In genomic region chr5:121828491-121829432, GRCm38 (mm10) we compare ENCODE assay signal across 8 mouse cellular contexts. TPM values are rescaled to one million over a fixed set of nuclear protein-coding genes. Genes with fewer than 3 reads are reported as not detected.
A peak's percentile ranks its signal among the peaks of the same experiment; 100 is the strongest.
DNase-seq lines count a peak whose midpoint lies in the region; ATAC-seq lines count a peak whose summit lies in the region.

No protein-coding gene starts in this region.

- peak; percentile 53 for ATAC-seq in kidney, embryonic 15.5 days (replicated peaks; ENCODE audit: low FRiP score)
- ATAC-seq in embryonic facial prominence, embryonic 13.5 days (ENCODE audit: insufficient number of reproducible peaks, insufficient read depth, low FRiP score, low TSS enrichment, low read depth), result no peak
- no peak for ATAC-seq in limb, embryonic 11.5 days (ENCODE audit: insufficient number of reproducible peaks, low FRiP score, low TSS enrichment, low read depth)

- H3K27ac ChIP-seq in kidney, embryonic 15.5 days, result no peak overlapping the region
- H3K27ac ChIP-seq in embryonic facial prominence, embryonic 13.5 days, result no peak overlapping the region
- no peak overlapping the region for H3K27ac ChIP-seq in limb, embryonic 11.5 days (replicated peaks; ENCODE audit: low read depth, low read length)

- no peaks in the 10 kb centered on the region for H3K9me3 ChIP-seq in kidney, embryonic 15.5 days (replicated peaks)
- no peaks in the 10 kb centered on the region for H3K9me3 ChIP-seq in embryonic facial prominence, embryonic 13.5 days
- H3K9me3 ChIP-seq in limb, embryonic 11.5 days (ENCODE audit: control insufficient read depth, low read length), result no peaks in the 10 kb centered on the region

- DNase-seq in kidney, postnatal 36 days, result no peak
- DNase-seq in brain, adult 2 months (ENCODE audit: low read depth, low spot score), result peak; percentile 88
- DNase-seq in limb, embryonic 11.5 days (ENCODE audit: low spot score), result peak; percentile 55
- DNase-seq in right cerebral cortex, postnatal 4 days, result peak; percentile 49
- no peak for DNase-seq in layer of hippocampus, adult 9-10 months (ENCODE audit: low spot score)
- no peak for DNase-seq in natural killer cell, adult 2 months (ENCODE audit: low spot score in 2 of 2)

- peak overlapping the region; percentile 37; the same call in 1 of the 2 replicates for H3K9ac ChIP-seq in kidney, embryonic 15.5 days
- H3K9ac ChIP-seq in embryonic facial prominence, embryonic 13.5 days, result peak overlapping the region; percentile 68
- H3K9ac ChIP-seq in limb, embryonic 11.5 days (ENCODE audit: low read length), result peak overlapping the region; percentile 58

- H3K36me3 ChIP-seq in kidney, embryonic 15.5 days, result peaks cover 44% of the 10 kb centered on the region
- H3K36me3 ChIP-seq in embryonic facial prominence, embryonic 13.5 days, result peaks cover 25% of the 10 kb centered on the region
- H3K36me3 ChIP-seq in limb, embryonic 11.5 days (ENCODE audit: control insufficient read depth, insufficient read depth, low read length), result no peaks in the 10 kb centered on the region; the same call in 1 of the 2 replicates

- H3K4me1 ChIP-seq in kidney, embryonic 15.5 days, result peaks cover 43% of the 10 kb centered on the region
- H3K4me1 ChIP-seq in embryonic facial prominence, embryonic 13.5 days, result peaks cover 23% of the 10 kb centered on the region
- H3K4me1 ChIP-seq in limb, embryonic 11.5 days (ENCODE audit: control insufficient read depth, insufficient read depth, low read length), result peaks cover 17% of the 10 kb centered on the region

- WGBS in kidney, embryonic 15.5 days, result 9% methylated on average over 82 of the region's 82 CpGs
- WGBS in embryonic facial prominence, embryonic 13.5 days, result 5% methylated on average over 72 of the region's 82 CpGs
- WGBS in limb, embryonic 11.5 days, result 5% methylated on average over 66 of the region's 82 CpGs

- H3K4me3 ChIP-seq in kidney, embryonic 15.5 days (replicated peaks), result peak overlapping the region; percentile 43
- peak overlapping the region; percentile 48 for H3K4me3 ChIP-seq in embryonic facial prominence, embryonic 13.5 days
- H3K4me3 ChIP-seq in limb, embryonic 11.5 days (ENCODE audit: low read depth, low read length), result peak overlapping the region; percentile 34

- H3K27me3 ChIP-seq in kidney, embryonic 15.5 days, result 0 out of 2 replicates have a peak, but pooled peaks cover 4% of the 10 kb centered on the region
- H3K27me3 ChIP-seq in embryonic facial prominence, embryonic 13.5 days, result peaks cover 39% of the 10 kb centered on the region
- H3K27me3 ChIP-seq in limb, embryonic 11.5 days (ENCODE audit: control insufficient read depth, insufficient read depth, low read length), result peaks cover 16% of the 10 kb centered on the region

- peak overlapping the region; percentile 91 for H3K4me2 ChIP-seq in kidney, embryonic 15.5 days
- peak overlapping the region; percentile 95 for H3K4me2 ChIP-seq in embryonic facial prominence, embryonic 13.5 days
- peak overlapping the region; percentile 75 for H3K4me2 ChIP-seq in limb, embryonic 11.5 days (ENCODE audit: low read depth, severe bottlenecking)

RNA-seq across cellular contexts. Expression of gene Sh2b3, which starts 8.7 kb away (rescaled TPM):
- polyA plus RNA-seq in kidney, embryonic 15.5 days (2015; fragmentation: Nextera tagmentation; extraction: Ambion mirVana), result 18.6 and 19.4 TPM in 2 replicates
- 11.3 and 12.2 TPM in 2 replicates for polyA plus RNA-seq in embryonic facial prominence, embryonic 13.5 days (2015; fragmentation: Nextera tagmentation; extraction: Ambion mirVana)
- 10.2 and 11.0 TPM in 2 replicates for polyA plus RNA-seq in limb, embryonic 11.5 days (2014; fragmentation: Nextera tagmentation; extraction: Ambion mirVana)

RNA-seq across cellular contexts. Expression of gene Pheta1, which starts 20.0 kb away (rescaled TPM):
- polyA plus RNA-seq in kidney, embryonic 15.5 days (2015; fragmentation: Nextera tagmentation; extraction: Ambion mirVana), result 27.7 and 29.0 TPM in 2 replicates
- polyA plus RNA-seq in embryonic facial prominence, embryonic 13.5 days (2015; fragmentation: Nextera tagmentation; extraction: Ambion mirVana), result 36.2 and 41.1 TPM in 2 replicates
- polyA plus RNA-seq in limb, embryonic 11.5 days (2014; fragmentation: Nextera tagmentation; extraction: Ambion mirVana), result 35.3 and 36.8 TPM in 2 replicates

Comparison
In these comparisons a context has a peak if more than half of its experiments do, and no peak if none do; other contexts are left out.
1. DNase-seq: peak in brain, adult 2 months (single experiment), limb, embryonic 11.5 days (single experiment) and right cerebral cortex, postnatal 4 days (single experiment); none in kidney, postnatal 36 days (0 of 2), layer of hippocampus, adult 9-10 months (single experiment) and natural killer cell, adult 2 months (0 of 2).
2. Peak in every context shown above with its lines, with median percentiles within 50 percentile points of each other: H3K4me2 ChIP-seq, H3K4me3 ChIP-seq and H3K9ac ChIP-seq.